Mouse (Mus musculus) brain, embryonic 18.5 days (tissue): ENCODE measurements around the gene Sept9.

Source experiments
- DNase-seq: peaks from one replicate; pipeline ENCODE4 v3.0.0-alpha.2; 2012; ENCODE audit warnings: low read depth, low spot score

Gene Sept9

GRCm38 (mm10) chr11:117372537-117372936, 173.1 kb downstream of the Sept9 start:
- DNase-seq, result no peak

- no peak for DNase-seq
Measured at GRCm38 (mm10) chr11:117373195-117373594, 173.7 kb downstream of the Sept9 start.

- no peak for DNase-seq
Measured at GRCm38 (mm10) chr11:117373870-117374269, 174.4 kb downstream of the Sept9 start.

GRCm38 (mm10) chr11:117374288-117374687, 174.8 kb downstream of the Sept9 start:
- DNase-seq, result no peak

GRCm38 (mm10) chr11:117379774-117380173, 180.3 kb downstream of the Sept9 start:
- no peak for DNase-seq

- no peak for DNase-seq
Measured at GRCm38 (mm10) chr11:117384235-117384634, 184.8 kb downstream of the Sept9 start.

- peak; percentile 71 for DNase-seq
Measured at GRCm38 (mm10) chr11:117384897-117385296, 185.4 kb downstream of the Sept9 start.

GRCm38 (mm10) chr11:117385331-117386103, 186.1 kb downstream of the Sept9 start:
- DNase-seq, result no peak

GRCm38 (mm10) chr11:117387241-117387640, 187.8 kb downstream of the Sept9 start:
- DNase-seq, result no peak

- no peak for DNase-seq
Measured at GRCm38 (mm10) chr11:117390001-117390402, 190.5 kb downstream of the Sept9 start.

GRCm38 (mm10) chr11:117390774-117391534, 191.5 kb downstream of the Sept9 start:
- no peak for DNase-seq

GRCm38 (mm10) chr11:117392251-117392650, 192.8 kb downstream of the Sept9 start:
- no peak for DNase-seq

GRCm38 (mm10) chr11:117393715-117394114, 194.3 kb downstream of the Sept9 start:
- no peak for DNase-seq

GRCm38 (mm10) chr11:117394230-117395137, 195.0 kb downstream of the Sept9 start:
- DNase-seq, result no peak

- DNase-seq, result no peak
Measured at GRCm38 (mm10) chr11:117395228-117395627, 195.8 kb downstream of the Sept9 start.

- no peak for DNase-seq
Measured at GRCm38 (mm10) chr11:117396929-117397328, 197.5 kb downstream of the Sept9 start.

- DNase-seq, result no peak
Measured at GRCm38 (mm10) chr11:117397755-117398154, 198.3 kb downstream of the Sept9 start.

GRCm38 (mm10) chr11:117398191-117398590, 198.7 kb downstream of the Sept9 start:
- no peak for DNase-seq

GRCm38 (mm10) chr11:117401583-117402367, 202.3 kb downstream of the Sept9 start:
- DNase-seq, result no peak

- no peak for DNase-seq
Measured at GRCm38 (mm10) chr11:117402550-117402949, 203.1 kb downstream of the Sept9 start.

GRCm38 (mm10) chr11:117403073-117403472, 203.6 kb downstream of the Sept9 start:
- DNase-seq, result no peak
